In genomic region chr15:102743196-102743595, GRCm38 (mm10) we compare ENCODE assay signal across 10 mouse cellular contexts. TPM values are rescaled to one million over a fixed set of nuclear protein-coding genes. Genes with fewer than 3 reads are reported as not detected.
DNase-seq lines count a peak whose midpoint lies in the region; ATAC-seq and TF ChIP-seq lines count a peak whose summit lies in the region.
"Had no signal": no experiment of that assay in that cellular context is flagged by ENCODE, and none has a peak within 500 bp of the region (broad histone marks: within the 10 kb centered on the region; RNA-seq: fewer than 3 reads in every experiment).

No protein-coding gene starts in this region.

- no peak for TF ChIP-seq CTCF in cortical plate, adult 2 months (IDR thresholded peaks at IDR 0.05; ENCODE audit: extremely low read depth, insufficient read depth, low read length)

- H3K9me3 ChIP-seq in hindbrain, embryonic 14.5 days (ENCODE audit: control insufficient read depth, low read length): no peaks in the 10 kb centered on the region
- no peaks in the 10 kb centered on the region for H3K9me3 ChIP-seq in midbrain, embryonic 14.5 days (ENCODE audit: control insufficient read depth, low read length)

- DNase-seq in CD4-positive helper T cell, adult 2 months (ENCODE audit: low read depth, low spot score): peak; percentile 84
- DNase-seq in hindbrain, embryonic 14.5 days (ENCODE audit: low spot score): peak; percentile 28
- DNase-seq in midbrain, embryonic 14.5 days: peak; percentile 55
- DNase-seq in adrenal gland, postnatal 36 days: no peak
- no peak for DNase-seq in adrenal gland, postnatal 14 days
- no peak for DNase-seq in natural killer cell, adult 2 months (ENCODE audit: low spot score in 2 of 2)
- no peak for DNase-seq in layer of hippocampus, adult 9-10 months (ENCODE audit: low spot score)

- 0 out of 2 replicates have a peak overlapping the region, but pooled peaks have one; percentile 48 for H3K27ac ChIP-seq in cortical plate, adult 2 months (ENCODE audit: insufficient read depth, low read length)
- peak overlapping the region; percentile 97 for H3K27ac ChIP-seq in hindbrain, embryonic 14.5 days
- peak overlapping the region; percentile 98 for H3K27ac ChIP-seq in midbrain, embryonic 14.5 days (replicated peaks; ENCODE audit: low read depth, low read length)
- H3K27ac ChIP-seq: liver, embryonic 14.5 days had no signal

- H3K4me2 ChIP-seq in hindbrain, embryonic 14.5 days (replicated peaks): no peak overlapping the region
- H3K4me2 ChIP-seq in midbrain, embryonic 14.5 days (ENCODE audit: low read length): peak overlapping the region; percentile 9; the same call in 1 of the 2 replicates

- no peaks in the 10 kb centered on the region for H3K36me3 ChIP-seq in hindbrain, embryonic 14.5 days (replicated peaks; ENCODE audit: control insufficient read depth, insufficient read depth)
- H3K36me3 ChIP-seq in midbrain, embryonic 14.5 days (ENCODE audit: control insufficient read depth, insufficient read depth, low read length): no peaks in the 10 kb centered on the region

- H3K9ac ChIP-seq in hindbrain, embryonic 14.5 days: no peak overlapping the region
- H3K9ac ChIP-seq in midbrain, embryonic 14.5 days (replicated peaks; ENCODE audit: low read length): 0 out of 2 replicates have a peak overlapping the region, but pooled peaks have one; percentile 21
- H3K9ac ChIP-seq: liver, embryonic 14.5 days had no signal

- peaks cover 3% of the 10 kb centered on the region; the same call in 1 of the 2 replicates for H3K4me1 ChIP-seq in cortical plate, adult 2 months (ENCODE audit: control insufficient read depth, insufficient read depth, low read length)
- peaks cover 56% of the 10 kb centered on the region for H3K4me1 ChIP-seq in hindbrain, embryonic 14.5 days (replicated peaks; ENCODE audit: control insufficient read depth, insufficient read depth, low read length)
- H3K4me1 ChIP-seq in midbrain, embryonic 14.5 days (ENCODE audit: control insufficient read depth, insufficient read depth, low read length): peaks cover 53% of the 10 kb centered on the region

- no peak for ATAC-seq in hindbrain, embryonic 14.5 days (ENCODE audit: low FRiP score)
- ATAC-seq in midbrain, embryonic 14.5 days (ENCODE audit: low FRiP score, low TSS enrichment): no peak

- H3K27me3 ChIP-seq in hindbrain, embryonic 14.5 days (ENCODE audit: control insufficient read depth, insufficient read depth, low read length): peaks cover 23% of the 10 kb centered on the region
- no peaks in the 10 kb centered on the region for H3K27me3 ChIP-seq in midbrain, embryonic 14.5 days (ENCODE audit: control insufficient read depth, insufficient read depth, low read length)

- 20% methylated on average over 8 of the region's 8 CpGs for WGBS in hindbrain, embryonic 14.5 days
- 13% methylated on average over 8 of the region's 8 CpGs for WGBS in midbrain, embryonic 14.5 days

- no peak overlapping the region for H3K4me3 ChIP-seq in cortical plate, adult 2 months (ENCODE audit: insufficient read depth, low read length)
- H3K4me3 ChIP-seq in hindbrain, embryonic 14.5 days (replicated peaks; ENCODE audit: low read length): no peak overlapping the region
- no peak overlapping the region for H3K4me3 ChIP-seq in midbrain, embryonic 14.5 days (replicated peaks; ENCODE audit: low read depth, low read length)
- H3K4me3 ChIP-seq: erythroblast, embryonic 14.5 days had no signal

- no peak for TF ChIP-seq POLR2A in cortical plate, adult 2 months (IDR thresholded peaks at IDR 0.05; ENCODE audit: extremely low read depth, insufficient read depth, low read length)

RNA-seq across cellular contexts. Expression of gene Calcoco1, which starts 21.2 kb away (rescaled TPM):
- polyA plus RNA-seq in cortical plate, adult 2 months (2012; rRNA removed): 62.5 and 67.0 TPM in 2 replicates
- polyA plus RNA-seq in hindbrain, embryonic 14.5 days (2014; fragmentation: Nextera tagmentation; extraction: Ambion mirVana): 32.2 and 33.1 TPM in 2 replicates
- 30.6 and 36.5 TPM in 2 replicates for polyA plus RNA-seq in midbrain, embryonic 14.5 days (2014; fragmentation: Nextera tagmentation; extraction: Ambion mirVana)
- 100 to 1,000 TPM in 1 of 2 experiments, 10 to 100 TPM in 1; 92.7 to 110 TPM for total RNA-seq in adrenal gland, postnatal 36 days (2021)
- total RNA-seq in adrenal gland, postnatal 14 days (2021): 85.8 and 96.7 TPM in 2 replicates

Comparison
In these comparisons a context has a peak if more than half of its experiments do, and no peak if none do; other contexts are left out.
1. DNase-seq: peak in CD4-positive helper T cell, adult 2 months (single experiment), hindbrain, embryonic 14.5 days (single experiment) and midbrain, embryonic 14.5 days (single experiment); none in adrenal gland, postnatal 36 days (0 of 2), adrenal gland, postnatal 14 days (single experiment), natural killer cell, adult 2 months (0 of 2) and layer of hippocampus, adult 9-10 months (single experiment).
2. H3K27ac ChIP-seq: peak in every context shown above with its lines; median percentile 98 in midbrain, embryonic 14.5 days; 97 in hindbrain, embryonic 14.5 days; 48 in cortical plate, adult 2 months.